Mouse (Mus musculus): ENCODE measurements around the gene Rtn4r. TPM values are rescaled to one million over a fixed set of nuclear protein-coding genes. Genes with fewer than 3 reads are reported as not detected.
A peak's percentile ranks its signal among the peaks of the same experiment; 100 is the strongest.

Gene Rtn4r
- polyA plus RNA-seq, 1 experiment from 2014 or later = 9.9 TPM

DNA sequence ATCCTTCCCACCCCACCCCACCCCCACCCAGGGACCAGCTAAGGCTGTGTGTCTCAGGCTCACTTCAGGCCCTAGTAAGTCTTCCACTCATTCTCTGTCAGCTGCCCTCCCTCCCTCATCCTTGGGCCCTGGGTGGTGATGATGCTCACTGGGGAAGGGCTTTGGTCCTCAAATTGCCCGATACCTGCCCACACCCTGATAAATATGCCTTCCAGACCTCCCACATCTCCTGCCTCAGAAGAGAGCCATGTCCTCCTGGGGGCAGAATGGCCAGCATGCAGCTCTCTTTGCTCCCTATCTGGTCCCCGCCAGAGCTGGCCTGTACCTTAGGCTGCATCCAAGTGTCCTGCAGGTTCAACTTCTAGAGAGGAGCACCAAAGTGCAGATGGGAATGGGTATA lies 2.3 kb upstream of the Rtn4r start:
- WGBS = 69% methylated on average over 2 of the region's 2 CpGs
- no peak overlapping the region for H3K9ac ChIP-seq (replicated peaks)
- peaks cover 10% of the 10 kb centered on the region for H3K4me1 ChIP-seq (replicated peaks)
- no peak overlapping the region for H3K4me2 ChIP-seq
- no peak overlapping the region for H3K27ac ChIP-seq
- H3K36me3 ChIP-seq = no peaks in the 10 kb centered on the region
- no peak for ATAC-seq (ENCODE audit: insufficient number of reproducible peaks, insufficient read depth, low FRiP score, low TSS enrichment, low read depth)
- H3K4me3 ChIP-seq (replicated peaks) = no peak overlapping the region
- peaks cover 62% of the 10 kb centered on the region for H3K27me3 ChIP-seq
- no peaks in the 10 kb centered on the region for H3K9me3 ChIP-seq

DNA sequence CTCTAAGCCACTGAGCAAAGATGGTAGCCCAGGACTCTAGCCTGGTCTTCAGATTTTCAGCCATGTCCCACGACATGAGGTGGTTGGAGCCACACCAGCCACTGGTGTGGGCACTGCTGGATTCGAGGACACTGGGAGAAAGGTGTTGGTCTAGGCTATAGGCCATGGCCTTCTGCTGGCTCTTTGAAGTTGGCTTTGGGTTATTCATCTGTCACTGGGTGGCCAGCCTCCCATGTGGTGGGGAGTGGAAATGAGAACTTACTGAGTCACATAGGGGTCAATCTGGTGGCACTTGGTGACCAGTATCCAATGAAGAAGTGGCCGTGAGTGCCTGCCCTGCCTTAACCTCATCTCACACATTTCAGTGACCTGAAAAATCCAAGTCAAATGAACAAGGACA lies 1.2 kb upstream of the Rtn4r start:
- Histone ChIP-seq H3K4me2 (no peak overlapping the region), H3K9ac (replicated peaks) (no peak overlapping the region), H3K27ac (no peak overlapping the region), H3K4me3 (replicated peaks) (no peak overlapping the region), H3K36me3 (no peaks in the 10 kb centered on the region), H3K4me1 (replicated peaks) (peaks cover 10% of the 10 kb centered on the region), H3K27me3 (peaks cover 62% of the 10 kb centered on the region), H3K9me3 (no peaks in the 10 kb centered on the region)
- WGBS = 73% methylated on average over 3 of the region's 3 CpGs
- no peak for ATAC-seq (ENCODE audit: insufficient number of reproducible peaks, insufficient read depth, low FRiP score, low TSS enrichment, low read depth)

DNA sequence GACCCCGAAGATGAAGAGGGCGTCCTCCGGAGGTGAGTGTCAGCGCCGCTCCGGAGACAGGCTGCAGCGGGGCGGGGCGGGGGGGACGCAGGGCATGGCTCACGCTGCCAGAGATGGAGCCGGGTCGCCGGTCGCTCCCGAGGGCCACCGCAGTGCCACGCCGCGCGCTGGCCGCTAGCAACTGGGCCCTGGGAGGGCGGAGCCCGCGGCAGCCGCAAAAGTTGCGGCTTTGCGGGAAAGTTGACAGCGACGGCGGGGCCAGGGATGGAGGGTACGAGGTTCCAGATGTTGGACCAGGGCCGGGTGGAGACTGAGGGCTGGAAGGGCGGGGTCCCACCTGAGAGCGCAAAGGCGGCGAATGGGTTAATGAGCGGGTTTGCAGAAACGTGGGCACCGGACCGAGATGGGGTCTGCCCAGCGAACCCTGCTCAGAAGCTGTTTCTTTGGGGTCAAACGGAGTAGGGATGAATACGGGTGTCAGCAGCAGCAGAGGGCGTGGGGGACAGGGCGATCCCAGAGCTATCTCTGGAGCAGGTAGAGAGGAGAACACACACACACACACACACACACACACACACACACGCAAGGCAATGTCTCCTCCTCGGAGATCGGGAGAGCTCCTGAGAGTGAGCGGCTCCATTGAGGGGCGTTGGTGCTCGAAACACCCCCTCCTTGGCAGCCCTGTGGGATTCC lies 575 bp downstream of the Rtn4r start:
- peak; percentile 5; the same call in 1 of the 2 replicates for ATAC-seq (ENCODE audit: insufficient number of reproducible peaks, insufficient read depth, low FRiP score, low TSS enrichment, low read depth)

DNA sequence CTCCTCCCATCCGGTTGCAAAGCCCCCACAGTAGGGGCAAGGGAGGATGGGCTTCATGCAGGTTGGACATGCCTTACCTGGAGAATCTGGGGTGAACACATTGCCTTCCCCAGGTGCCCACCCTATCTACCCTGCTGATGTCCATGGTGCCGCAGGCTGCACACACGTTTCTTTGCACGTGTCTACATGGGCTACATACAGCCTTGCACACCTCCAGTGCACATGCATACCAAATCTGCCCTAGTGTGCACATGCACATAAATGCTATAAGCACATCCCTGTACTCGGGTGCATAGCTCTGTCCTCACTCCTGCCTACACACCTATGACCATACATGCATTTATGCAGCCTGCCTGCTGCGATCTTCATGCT lies 1.1 kb downstream of the Rtn4r start:
- H3K27ac ChIP-seq = no peak overlapping the region
- H3K36me3 ChIP-seq = no peaks in the 10 kb centered on the region
- H3K9ac ChIP-seq (replicated peaks) = no peak overlapping the region
- ATAC-seq (ENCODE audit: insufficient number of reproducible peaks, insufficient read depth, low FRiP score, low TSS enrichment, low read depth) = no peak
- peaks cover 57% of the 10 kb centered on the region for H3K27me3 ChIP-seq
- H3K9me3 ChIP-seq = no peaks in the 10 kb centered on the region
- peak overlapping the region; percentile 72 for H3K4me3 ChIP-seq (replicated peaks)
- peak overlapping the region; percentile 99 for H3K4me2 ChIP-seq
- WGBS = 65% methylated on average over 6 of the region's 6 CpGs
- peaks cover 10% of the 10 kb centered on the region for H3K4me1 ChIP-seq (replicated peaks)

More for the DNA sequence above, 575 bp downstream of the Rtn4r start:
- Histone ChIP-seq H3K27ac (no peak overlapping the region), H3K27me3 (peaks cover 58% of the 10 kb centered on the region), H3K9me3 (no peaks in the 10 kb centered on the region), H3K4me1 (replicated peaks) (peaks cover 10% of the 10 kb centered on the region), H3K36me3 (no peaks in the 10 kb centered on the region), H3K4me2 (peak overlapping the region; percentile 99), H3K9ac (replicated peaks) (peak overlapping the region; percentile 83), H3K4me3 (replicated peaks) (peak overlapping the region; percentile 72)
- WGBS = 1% methylated on average over 39 of the region's 52 CpGs

DNA sequence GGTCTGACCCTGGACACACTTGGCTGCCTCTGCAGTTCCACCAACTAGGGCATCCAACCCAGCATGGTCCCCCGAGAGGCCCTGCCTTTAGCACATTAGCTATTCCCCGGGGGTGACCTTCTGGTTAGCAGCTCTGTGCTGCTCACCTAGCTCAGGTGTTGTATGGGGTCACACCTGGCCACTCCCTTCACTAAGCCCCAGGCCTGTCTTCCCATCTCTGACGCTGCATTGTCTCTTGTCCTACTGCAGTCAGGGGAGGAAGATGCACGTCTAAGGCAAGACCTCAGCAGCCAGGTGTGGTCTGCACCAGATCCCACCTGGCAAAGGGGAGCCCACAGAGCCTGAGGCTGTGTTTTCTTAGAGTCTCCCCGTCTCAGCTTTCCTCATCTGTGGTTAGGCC lies 2.0 kb downstream of the Rtn4r start:
- Histone ChIP-seq H3K9me3 (no peaks in the 10 kb centered on the region), H3K27me3 (peaks cover 56% of the 10 kb centered on the region), H3K9ac (replicated peaks) (no peak overlapping the region), H3K4me3 (replicated peaks) (no peak overlapping the region), H3K4me1 (replicated peaks) (peaks cover 10% of the 10 kb centered on the region), H3K36me3 (no peaks in the 10 kb centered on the region), H3K4me2 (no peak overlapping the region), H3K27ac (no peak overlapping the region)
- 68% methylated on average over 5 of the region's 5 CpGs for WGBS
- ATAC-seq (ENCODE audit: insufficient number of reproducible peaks, insufficient read depth, low FRiP score, low TSS enrichment, low read depth) = no peak

DNA sequence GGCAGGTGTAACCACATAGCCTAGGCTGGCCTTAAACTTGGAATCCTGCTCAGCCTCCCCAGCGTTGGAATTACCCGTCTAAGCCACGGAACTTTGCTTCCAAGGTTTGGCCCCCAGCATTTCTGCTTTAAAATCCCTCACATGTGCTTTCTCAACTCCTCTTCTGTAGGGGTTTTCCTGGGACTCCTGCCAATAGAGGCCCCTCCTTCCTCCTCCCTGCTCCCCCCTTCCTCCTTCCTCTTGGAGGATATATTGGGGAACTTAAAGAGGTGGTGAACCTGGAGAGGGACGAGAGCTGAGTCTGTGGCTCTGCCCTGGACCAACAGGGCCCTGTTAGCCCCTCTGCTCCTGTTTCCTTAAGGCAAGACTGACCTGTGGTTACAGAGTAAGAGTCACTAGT lies 2.8 kb downstream of the Rtn4r start:
- Histone ChIP-seq H3K9me3 (no peaks in the 10 kb centered on the region), H3K27me3 (peaks cover 47% of the 10 kb centered on the region), H3K4me2 (no peak overlapping the region), H3K36me3 (no peaks in the 10 kb centered on the region), H3K4me3 (replicated peaks) (no peak overlapping the region), H3K9ac (replicated peaks) (no peak overlapping the region), H3K27ac (no peak overlapping the region), H3K4me1 (replicated peaks) (peaks cover 10% of the 10 kb centered on the region)
- ATAC-seq (ENCODE audit: insufficient number of reproducible peaks, insufficient read depth, low FRiP score, low TSS enrichment, low read depth) = no peak
- WGBS = 47% methylated on average over 4 of the region's 4 CpGs

DNA sequence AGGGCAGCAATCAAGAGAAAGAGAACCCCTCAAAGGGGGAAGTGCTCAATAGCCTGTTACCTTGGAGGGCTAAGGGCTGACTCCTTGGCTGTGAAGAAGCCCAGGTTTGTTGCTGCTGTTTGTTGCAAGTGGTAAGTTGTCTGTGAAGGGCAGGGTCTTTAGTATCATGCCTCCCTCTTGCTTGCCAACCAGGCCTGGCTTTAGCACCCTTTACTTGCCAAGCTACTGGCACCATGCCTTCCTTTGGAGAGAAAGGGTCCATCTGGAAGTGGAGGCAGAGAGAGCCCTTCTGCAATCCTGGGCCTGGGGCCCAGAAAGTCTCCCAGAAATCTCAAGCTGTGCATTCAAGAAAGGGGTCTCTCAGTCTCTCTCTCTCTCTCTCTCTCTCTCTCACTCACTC lies 3.3 kb downstream of the Rtn4r start:
- Histone ChIP-seq H3K4me3 (replicated peaks) (no peak overlapping the region), H3K4me2 (no peak overlapping the region), H3K9ac (replicated peaks) (no peak overlapping the region), H3K27ac (no peak overlapping the region), H3K27me3 (peaks cover 46% of the 10 kb centered on the region), H3K4me1 (replicated peaks) (peaks cover 10% of the 10 kb centered on the region), H3K36me3 (no peaks in the 10 kb centered on the region), H3K9me3 (no peaks in the 10 kb centered on the region)
- no peak for ATAC-seq (ENCODE audit: insufficient number of reproducible peaks, insufficient read depth, low FRiP score, low TSS enrichment, low read depth)

DNA sequence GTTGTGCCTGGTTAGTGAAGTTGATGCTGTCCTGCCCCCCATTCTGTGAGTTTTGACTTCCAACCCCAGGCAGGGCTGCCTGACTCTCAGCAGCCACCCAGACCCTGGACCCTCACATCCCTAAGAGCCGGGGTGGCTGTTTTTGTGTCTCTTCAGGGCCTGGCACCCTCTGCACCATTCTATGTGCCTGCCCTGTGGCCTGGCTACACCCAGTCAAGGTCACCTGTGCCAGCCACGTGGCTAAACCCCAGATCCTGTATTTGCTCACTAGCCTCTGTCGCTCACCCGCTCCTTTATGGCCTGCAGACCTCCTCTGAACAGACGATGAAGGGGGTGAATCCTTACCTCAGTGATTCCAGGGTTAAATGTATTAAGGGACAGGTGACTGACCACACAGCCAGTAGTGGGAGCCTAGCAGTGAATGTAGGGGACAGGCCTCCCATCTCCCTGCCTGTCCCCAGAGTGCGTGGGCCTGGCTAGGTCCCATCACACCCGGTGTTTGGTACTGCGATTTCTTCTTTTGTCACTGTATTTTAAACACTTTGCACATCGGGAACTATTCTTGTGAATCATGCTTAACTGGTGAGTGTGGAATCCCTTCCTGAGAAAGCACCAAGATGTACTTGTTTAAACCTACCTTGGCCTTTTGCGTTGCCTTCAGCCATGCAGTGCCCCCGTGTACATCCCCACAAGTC lies 4.0 kb downstream of the Rtn4r start:
- peaks cover 12% of the 10 kb centered on the region for H3K4me1 ChIP-seq (replicated peaks)
- no peak overlapping the region for H3K4me2 ChIP-seq
- H3K9ac ChIP-seq (replicated peaks) = no peak overlapping the region
- no peaks in the 10 kb centered on the region for H3K9me3 ChIP-seq
- no peak overlapping the region for H3K4me3 ChIP-seq (replicated peaks)
- WGBS = 85% methylated on average over 11 of the region's 11 CpGs
- no peaks in the 10 kb centered on the region for H3K36me3 ChIP-seq
- peaks cover 44% of the 10 kb centered on the region for H3K27me3 ChIP-seq
- no peak overlapping the region for H3K27ac ChIP-seq
- no peak for ATAC-seq (ENCODE audit: insufficient number of reproducible peaks, insufficient read depth, low FRiP score, low TSS enrichment, low read depth)

DNA sequence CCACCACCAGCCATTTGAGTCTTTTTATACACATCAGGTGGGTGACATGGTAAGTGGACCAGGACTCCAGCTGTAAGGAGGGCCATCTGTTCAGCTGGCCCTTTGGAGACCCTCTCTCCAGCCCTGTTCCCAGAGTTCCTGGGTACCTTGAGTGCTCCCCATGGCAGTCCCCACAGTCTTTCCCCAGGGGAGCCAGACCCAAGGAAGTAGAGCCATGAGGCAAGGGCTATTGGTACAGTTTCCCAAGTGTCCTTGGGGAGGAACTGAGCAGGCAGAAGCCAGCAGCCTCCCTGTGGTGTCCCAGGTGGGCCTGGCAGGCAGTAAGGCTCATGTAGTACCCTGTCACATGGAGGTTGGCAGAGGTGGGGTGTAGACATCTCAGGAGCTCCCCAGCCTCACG lies 4.6 kb downstream of the Rtn4r start:
- no peak for ATAC-seq (ENCODE audit: insufficient number of reproducible peaks, insufficient read depth, low FRiP score, low TSS enrichment, low read depth)
- H3K4me2 ChIP-seq = no peak overlapping the region
- H3K27ac ChIP-seq = no peak overlapping the region
- no peak overlapping the region for H3K4me3 ChIP-seq (replicated peaks)
- no peak overlapping the region for H3K9ac ChIP-seq (replicated peaks)
- H3K36me3 ChIP-seq = no peaks in the 10 kb centered on the region
- no peaks in the 10 kb centered on the region for H3K9me3 ChIP-seq
- peaks cover 37% of the 10 kb centered on the region for H3K27me3 ChIP-seq
- peaks cover 10% of the 10 kb centered on the region for H3K4me1 ChIP-seq (replicated peaks)
- WGBS = 74% methylated on average over 1 of the region's 1 CpGs

DNA sequence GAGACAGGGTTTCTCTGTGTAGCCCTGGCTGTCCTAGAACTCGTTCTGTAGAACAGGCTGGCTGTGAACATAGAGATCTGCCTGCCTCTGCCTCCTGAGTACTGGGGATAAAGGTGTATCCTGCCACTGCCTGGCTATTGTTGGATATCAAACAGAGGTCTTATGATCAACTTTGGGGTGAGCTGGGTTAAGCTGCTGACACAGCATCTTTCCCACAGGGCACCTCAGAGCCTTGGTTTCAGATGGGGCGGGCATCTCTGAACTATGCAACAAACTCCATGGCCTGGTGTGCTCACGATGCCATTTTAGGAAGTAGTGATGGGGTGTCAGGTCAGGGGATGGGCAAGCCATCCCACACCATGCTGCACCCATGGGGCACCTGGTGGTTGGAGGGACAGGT lies 5.1 kb downstream of the Rtn4r start:
- Histone ChIP-seq H3K27me3 (peaks cover 32% of the 10 kb centered on the region), H3K9me3 (no peaks in the 10 kb centered on the region), H3K4me1 (replicated peaks) (peaks cover 9% of the 10 kb centered on the region), H3K4me2 (no peak overlapping the region), H3K9ac (replicated peaks) (no peak overlapping the region), H3K4me3 (replicated peaks) (no peak overlapping the region), H3K27ac (no peak overlapping the region), H3K36me3 (no peaks in the 10 kb centered on the region)
- ATAC-seq (ENCODE audit: insufficient number of reproducible peaks, insufficient read depth, low FRiP score, low TSS enrichment, low read depth) = no peak
- WGBS = 86% methylated on average over 3 of the region's 3 CpGs

DNA sequence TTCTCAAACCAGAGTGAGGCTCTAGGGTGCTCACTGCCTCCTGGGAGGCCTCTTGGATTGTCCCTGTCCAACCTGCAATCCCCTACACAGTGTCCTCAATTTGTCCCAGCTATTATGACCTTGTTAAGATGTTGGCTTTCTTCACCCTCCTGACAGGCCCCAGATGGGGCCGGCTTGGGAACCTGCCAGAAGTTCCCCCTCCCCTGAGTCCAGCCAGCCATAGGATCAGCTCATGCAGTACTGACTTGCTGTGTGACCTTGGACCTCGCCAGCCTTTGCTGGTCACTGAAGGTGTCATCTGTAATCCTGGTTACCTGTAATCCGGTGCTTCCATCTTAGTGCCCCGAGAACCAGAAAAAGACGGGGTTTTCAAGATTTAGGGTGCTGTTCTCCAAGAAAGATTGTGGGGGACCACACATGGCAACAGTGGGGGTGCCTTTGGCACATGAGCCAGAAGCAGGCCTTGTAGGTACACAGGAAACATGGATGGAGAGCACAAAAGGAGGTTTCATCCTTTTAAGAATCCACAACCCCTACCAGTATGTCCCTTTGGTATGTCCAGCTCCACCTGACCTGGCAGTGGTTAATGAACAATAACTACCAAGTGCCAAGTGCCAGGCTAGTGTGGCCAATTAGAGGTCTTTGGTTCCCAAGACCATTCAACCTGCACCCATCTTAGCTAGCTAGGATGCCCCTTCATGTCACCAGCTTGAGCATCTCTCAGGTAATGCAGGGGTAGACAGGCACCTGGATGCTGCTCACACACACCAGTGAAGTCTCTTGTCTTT lies 5.9 kb downstream of the Rtn4r start:
- no peak overlapping the region for H3K27ac ChIP-seq
- H3K9me3 ChIP-seq = no peaks in the 10 kb centered on the region
- no peaks in the 10 kb centered on the region for H3K36me3 ChIP-seq
- WGBS = 86% methylated on average over 5 of the region's 5 CpGs
- H3K4me2 ChIP-seq = no peak overlapping the region
- peaks cover 25% of the 10 kb centered on the region for H3K27me3 ChIP-seq
- ATAC-seq (ENCODE audit: insufficient number of reproducible peaks, insufficient read depth, low FRiP score, low TSS enrichment, low read depth) = no peak
- no peak overlapping the region for H3K4me3 ChIP-seq (replicated peaks)
- peaks cover 5% of the 10 kb centered on the region for H3K4me1 ChIP-seq (replicated peaks)
- no peak overlapping the region for H3K9ac ChIP-seq (replicated peaks)

Measured in limb, embryonic 12.5 days (tissue).